Mouse (Mus musculus) embryonic facial prominence, embryonic 12.5 days (tissue): ENCODE data around the gene Tmem123. TPM values are rescaled to one million over a fixed set of nuclear protein-coding genes. Genes with fewer than 3 reads are reported as not detected.
A peak's percentile ranks its signal among the peaks of the same experiment; 100 is the strongest.

Experiments used
- ATAC-seq: fragments of 200-750 bp; cut with Nextera tagmentation; 2 replicates; pipeline ENCODE4 v1.8.0; 2017; ENCODE audit not compliant: insufficient number of reproducible peaks, insufficient read depth, low FRiP score, low TSS enrichment
- H3K27ac ChIP-seq: fragments of 300-500 bp; sonication (generic); 2 replicates; pipeline ENCODE4 v1.5.1; 2016; ENCODE audit warnings: mild to moderate bottlenecking
- H3K27me3 ChIP-seq: fragments of 300-500 bp; sonication (generic); 2 replicates; pipeline ENCODE4 v1.6.1; 2016; ENCODE audit warnings: mild to moderate bottlenecking, moderate library complexity
- H3K36me3 ChIP-seq: fragments of 300-500 bp; sonication (generic); 2 replicates; pipeline ENCODE4 v1.6.1; 2016; ENCODE audit warnings: mild to moderate bottlenecking
- H3K4me1 ChIP-seq: fragments of 300-500 bp; sonication (generic); 2 replicates; pipeline ENCODE4 v1.6.1; 2016
- H3K4me2 ChIP-seq: fragments of 300-500 bp; sonication (generic); replicated peaks from 2 replicates; pipeline ENCODE4 v1.6.1; 2016; ENCODE audit warnings: mild to moderate bottlenecking, moderate library complexity
- H3K4me3 ChIP-seq: fragments of 300-500 bp; sonication (generic); 2 replicates; pipeline ENCODE4 v1.5.1; 2016; ENCODE audit warnings: mild to moderate bottlenecking
- H3K9ac ChIP-seq: fragments of 300-500 bp; sonication (generic); 2 replicates; pipeline ENCODE4 v1.6.1; 2016; ENCODE audit warnings: mild to moderate bottlenecking, moderate library complexity
- H3K9me3 ChIP-seq: fragments of 300-500 bp; sonication (generic); 2 replicates; pipeline ENCODE4 v1.6.1; 2016; ENCODE audit warnings: mild to moderate bottlenecking, moderate library complexity
- WGBS: fragments of 180-500 bp; shearing (Covaris S2); methylation state at CpG from one replicate; pipeline ENCODE4 v1.1.7; 2016; 5-methylcytosine and 5-hydroxymethylcytosine counted together
- polyA plus RNA-seq: library from polyadenylated mRNA; unstranded; fragments of >200 nt; fragmentation: Nextera tagmentation; extraction: Ambion mirVana; gene quantifications from 2 replicates; pipeline ENCODE4 v1.2.1, GENCODE M21; 2016

Tmem123 gene
- polyA plus RNA-seq, 1 experiment from 2014 or later: 79.7 TPM

- H3K9ac ChIP-seq: no peak overlapping the region
- H3K4me3 ChIP-seq: no peak overlapping the region
- H3K4me1 ChIP-seq: peaks cover 4% of the 10 kb centered on the region
- no peak for ATAC-seq
- H3K27me3 ChIP-seq: no peaks in the 10 kb centered on the region
- 92% methylated on average over 11 of the region's 11 CpGs for WGBS
- H3K27ac ChIP-seq: no peak overlapping the region
- no peak overlapping the region for H3K4me2 ChIP-seq
- no peaks in the 10 kb centered on the region for H3K9me3 ChIP-seq
- H3K36me3 ChIP-seq: peaks cover 20% of the 10 kb centered on the region
Measured at GRCm38 (mm10) chr9:7790580-7791084, 26.8 kb downstream of the Tmem123 start.

DNA sequence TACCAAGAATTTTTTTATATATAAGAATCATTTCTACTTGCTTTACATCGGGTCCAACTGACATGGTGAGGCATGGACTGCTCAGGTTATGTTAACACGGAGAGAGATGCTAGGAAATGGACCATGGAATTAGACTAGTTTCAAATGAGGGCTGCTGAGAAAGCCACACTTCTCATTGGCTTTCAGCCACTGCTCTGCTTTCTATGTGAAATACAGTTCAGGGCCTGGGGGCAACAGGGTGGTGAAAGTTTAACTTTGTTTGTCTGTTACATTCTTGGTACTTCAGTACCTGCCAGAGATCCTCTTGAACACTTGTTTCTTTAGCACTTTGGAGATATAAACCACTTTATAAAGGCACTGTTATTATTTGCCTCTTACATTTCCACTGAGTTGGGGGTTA, 29.7 kb downstream of the Tmem123 start:
- no peak for ATAC-seq
- 97% methylated on average over 2 of the region's 2 CpGs for WGBS
- peaks cover 20% of the 10 kb centered on the region for H3K36me3 ChIP-seq
- H3K9ac ChIP-seq: no peak overlapping the region
- H3K27me3 ChIP-seq: no peaks in the 10 kb centered on the region
- H3K4me3 ChIP-seq: no peak overlapping the region
- no peak overlapping the region for H3K4me2 ChIP-seq
- H3K4me1 ChIP-seq: no peaks in the 10 kb centered on the region; the same call in 1 of the 2 replicates
- no peak overlapping the region for H3K27ac ChIP-seq
- no peaks in the 10 kb centered on the region for H3K9me3 ChIP-seq

GRCm38 (mm10) chr9:7795581-7795980, 31.7 kb downstream of the Tmem123 start:
- ATAC-seq: no peak
- H3K9ac ChIP-seq: no peak overlapping the region
- H3K27ac ChIP-seq: no peak overlapping the region
- no peaks in the 10 kb centered on the region for H3K9me3 ChIP-seq
- H3K27me3 ChIP-seq: no peaks in the 10 kb centered on the region
- H3K36me3 ChIP-seq: peaks cover 20% of the 10 kb centered on the region
- no peaks in the 10 kb centered on the region for H3K4me1 ChIP-seq
- no peak overlapping the region for H3K4me2 ChIP-seq
- no peak overlapping the region for H3K4me3 ChIP-seq

DNA sequence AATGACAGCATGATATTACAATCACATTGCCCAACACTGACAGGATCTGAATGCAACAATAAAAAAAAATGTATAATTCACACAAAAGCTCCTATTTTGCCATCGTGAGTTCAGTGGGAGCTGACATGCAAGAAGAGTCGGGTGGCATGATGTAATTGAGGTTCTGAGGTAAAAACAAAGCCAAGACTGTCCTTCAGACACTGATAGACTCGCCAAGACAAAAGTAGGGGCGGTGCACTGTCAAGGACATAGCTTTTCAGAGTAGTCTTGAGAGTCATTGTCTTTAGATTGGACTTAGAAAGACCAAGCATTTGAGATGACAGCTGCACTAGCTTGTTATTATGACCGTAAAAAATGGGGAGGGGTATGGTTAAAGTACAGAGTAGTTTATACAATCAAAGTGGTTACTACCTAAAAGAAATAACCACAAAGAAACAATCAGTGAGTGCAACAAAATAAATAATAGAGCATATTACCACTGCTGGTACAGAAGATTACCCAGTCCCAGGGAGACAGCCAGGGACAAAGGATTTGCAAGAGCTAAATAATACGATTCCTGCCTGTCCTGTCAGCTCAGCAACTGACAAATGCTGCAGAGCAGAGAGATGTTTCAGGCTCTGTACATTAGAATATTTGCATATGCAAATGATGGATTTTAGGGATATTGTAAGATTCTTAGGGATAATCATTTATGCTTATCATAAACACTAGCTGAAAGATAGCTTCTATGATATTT, 32.5 kb downstream of the Tmem123 start:
- no peak overlapping the region for H3K9ac ChIP-seq
- H3K4me3 ChIP-seq: no peak overlapping the region
- WGBS: 80% methylated on average over 6 of the region's 6 CpGs
- no peaks in the 10 kb centered on the region for H3K27me3 ChIP-seq
- H3K9me3 ChIP-seq: no peaks in the 10 kb centered on the region
- no peak for ATAC-seq
- H3K27ac ChIP-seq: no peak overlapping the region
- peaks cover 13% of the 10 kb centered on the region; the same call in 1 of the 2 replicates for H3K36me3 ChIP-seq
- H3K4me1 ChIP-seq: no peaks in the 10 kb centered on the region
- H3K4me2 ChIP-seq: no peak overlapping the region

- H3K27ac ChIP-seq: no peak overlapping the region
- H3K4me2 ChIP-seq: no peak overlapping the region
- no peaks in the 10 kb centered on the region for H3K4me1 ChIP-seq
- ATAC-seq: no peak
- H3K4me3 ChIP-seq: no peak overlapping the region
- whole genome bisulfite sequencing: 81% methylated on average over 2 of the region's 2 CpGs
- H3K36me3 ChIP-seq: 0 out of 2 replicates have a peak, but pooled peaks cover 7% of the 10 kb centered on the region
- H3K9ac ChIP-seq: no peak overlapping the region
- H3K27me3 ChIP-seq: no peaks in the 10 kb centered on the region
- H3K9me3 ChIP-seq: no peaks in the 10 kb centered on the region
Measured at GRCm38 (mm10) chr9:7797542-7797941, 33.7 kb downstream of the Tmem123 start.

DNA sequence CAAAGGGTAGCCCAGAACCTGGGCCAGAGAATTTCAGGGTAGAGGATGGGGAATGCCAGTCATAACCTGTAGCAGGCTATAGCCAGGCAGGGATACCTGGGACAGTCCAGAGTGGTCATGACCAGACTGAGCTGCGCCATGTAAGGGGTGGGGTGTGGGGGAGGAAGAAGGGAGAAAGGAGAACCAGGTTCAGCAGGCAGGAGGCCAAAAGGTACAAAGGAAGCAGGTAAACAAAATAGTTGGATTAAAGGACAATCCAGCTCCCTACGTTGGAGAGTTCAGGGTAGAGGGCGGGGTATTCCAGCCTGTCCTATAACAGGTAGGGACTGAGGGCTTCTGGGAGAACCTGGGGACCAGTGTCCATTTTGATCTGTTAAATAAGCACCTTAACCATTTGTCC, 34.7 kb downstream of the Tmem123 start:
- Histone ChIP-seq H3K36me3 (0 out of 2 replicates have a peak, but pooled peaks cover 4% of the 10 kb centered on the region), H3K9me3 (no peaks in the 10 kb centered on the region), H3K4me2 (no peak overlapping the region), H3K4me1 (no peaks in the 10 kb centered on the region), H3K9ac (no peak overlapping the region), H3K27ac (no peak overlapping the region), H3K27me3 (no peaks in the 10 kb centered on the region), H3K4me3 (no peak overlapping the region)
- 0 out of 2 replicates have a peak, but pooled peaks have one; percentile 41 for ATAC-seq
- 93% methylated on average over 3 of the region's 3 CpGs for WGBS

DNA sequence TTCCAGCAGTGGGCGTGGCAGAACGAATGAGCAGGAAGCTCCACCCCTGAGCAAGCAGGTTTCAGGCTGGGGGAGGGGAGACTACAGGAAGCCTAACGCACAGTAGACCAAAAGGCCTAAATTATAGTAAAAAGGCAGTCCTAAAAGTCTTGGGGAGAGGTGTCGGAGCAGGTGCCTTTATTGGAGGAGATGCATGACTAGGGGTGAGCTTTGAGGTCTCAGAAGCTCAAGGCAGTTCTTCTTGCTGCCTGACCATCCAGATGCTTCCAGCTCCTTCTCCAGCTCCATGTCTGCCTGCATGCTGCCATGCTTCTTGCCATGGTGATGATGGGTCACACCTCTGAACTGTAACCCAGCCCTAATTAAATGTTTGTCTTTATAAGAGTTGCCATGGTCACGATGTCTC, 41.3 kb downstream of the Tmem123 start:
- Histone ChIP-seq H3K36me3 (no peaks in the 10 kb centered on the region), H3K4me3 (no peak overlapping the region), H3K27me3 (no peaks in the 10 kb centered on the region), H3K27ac (no peak overlapping the region), H3K4me2 (no peak overlapping the region), H3K9me3 (no peaks in the 10 kb centered on the region), H3K4me1 (no peaks in the 10 kb centered on the region), H3K9ac (no peak overlapping the region)
- WGBS: 64% methylated on average over 5 of the region's 5 CpGs
- ATAC-seq: no peak

GRCm38 (mm10) chr9:7822758-7823157, 58.9 kb downstream of the Tmem123 start:
- 80% methylated on average over 3 of the region's 3 CpGs for WGBS
- H3K4me1 ChIP-seq: no peaks in the 10 kb centered on the region
- no peak overlapping the region for H3K9ac ChIP-seq
- no peaks in the 10 kb centered on the region for H3K9me3 ChIP-seq
- H3K4me2 ChIP-seq: no peak overlapping the region
- no peak for ATAC-seq
- H3K4me3 ChIP-seq: no peak overlapping the region
- H3K27me3 ChIP-seq: no peaks in the 10 kb centered on the region
- H3K36me3 ChIP-seq: peaks cover 44% of the 10 kb centered on the region
- no peak overlapping the region for H3K27ac ChIP-seq

GRCm38 (mm10) chr9:7824916-7825315, 61.1 kb downstream of the Tmem123 start:
- Histone ChIP-seq H3K4me3 (no peak overlapping the region), H3K36me3 (peaks cover 29% of the 10 kb centered on the region), H3K4me2 (no peak overlapping the region), H3K9me3 (no peaks in the 10 kb centered on the region), H3K27me3 (no peaks in the 10 kb centered on the region), H3K4me1 (0 out of 2 replicates have a peak, but pooled peaks cover 3% of the 10 kb centered on the region), H3K27ac (no peak overlapping the region), H3K9ac (no peak overlapping the region)
- 90% methylated on average over 5 of the region's 5 CpGs for WGBS
- no peak for ATAC-seq

- no peak overlapping the region for H3K9ac ChIP-seq
- peaks cover 12% of the 10 kb centered on the region; the same call in 1 of the 2 replicates for H3K4me1 ChIP-seq
- H3K9me3 ChIP-seq: no peaks in the 10 kb centered on the region
- H3K36me3 ChIP-seq: peaks cover 19% of the 10 kb centered on the region
- WGBS: 95% methylated on average over 4 of the region's 4 CpGs
- H3K4me2 ChIP-seq: no peak overlapping the region
- no peak overlapping the region for H3K4me3 ChIP-seq
- no peak overlapping the region for H3K27ac ChIP-seq
- no peak for ATAC-seq
- H3K27me3 ChIP-seq: no peaks in the 10 kb centered on the region
Measured at GRCm38 (mm10) chr9:7828706-7829105, 64.9 kb downstream of the Tmem123 start.

DNA sequence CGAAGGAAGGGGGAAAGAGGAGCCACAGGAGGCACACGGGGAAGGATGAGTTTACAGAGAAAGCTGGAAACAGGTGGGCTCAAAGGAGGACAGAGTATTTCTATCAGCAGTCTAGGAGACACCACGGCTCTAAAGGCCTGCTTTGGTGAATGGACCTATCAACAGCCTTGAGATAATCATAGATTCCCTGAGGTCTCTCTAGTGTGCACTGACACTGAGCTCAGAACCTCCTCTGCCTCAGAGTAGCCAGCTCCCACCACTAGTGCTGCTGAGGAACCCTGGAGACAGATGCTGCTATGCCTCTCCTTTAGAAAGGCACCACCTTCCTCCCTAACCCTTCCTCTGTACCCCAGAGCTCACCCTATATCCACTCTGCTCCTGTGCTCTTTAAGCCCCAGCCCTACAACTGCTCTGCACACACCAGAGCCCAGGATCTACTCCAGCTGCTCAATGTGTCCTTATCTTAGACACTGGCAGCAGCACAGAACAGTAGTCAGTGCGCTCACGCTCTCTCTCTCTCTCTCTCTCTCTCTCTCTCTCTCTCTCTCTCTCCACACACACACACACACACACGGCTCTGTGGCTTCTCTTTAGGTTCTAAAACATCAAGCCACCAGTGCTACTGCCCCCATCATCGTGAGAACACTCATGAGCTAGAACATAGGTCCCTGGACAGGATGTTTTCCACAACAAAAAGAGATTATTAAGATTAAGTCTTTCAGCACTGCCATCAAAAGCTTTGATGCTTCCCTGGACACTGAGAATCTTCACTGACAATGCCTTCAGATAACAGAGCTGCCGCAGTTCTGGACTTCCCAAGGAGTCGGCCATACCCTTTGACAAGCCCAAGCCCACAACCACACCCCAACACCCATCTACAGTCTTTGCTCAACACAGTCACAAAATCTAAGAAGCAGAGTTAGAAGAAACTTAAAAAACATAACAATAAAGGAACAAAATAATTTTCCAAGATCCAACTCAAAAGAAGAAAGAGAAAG, 66.0 kb downstream of the Tmem123 start:
- H3K36me3 ChIP-seq: peaks cover 24% of the 10 kb centered on the region; the same call in 1 of the 2 replicates

More for the DNA sequence above, 66.0 kb downstream of the Tmem123 start:
- WGBS: 88% methylated on average over 9 of the region's 9 CpGs
- Histone ChIP-seq H3K27me3 (no peaks in the 10 kb centered on the region), H3K9ac (no peak overlapping the region), H3K9me3 (no peaks in the 10 kb centered on the region), H3K27ac (no peak overlapping the region), H3K4me3 (no peak overlapping the region), H3K4me2 (no peak overlapping the region), H3K4me1 (peaks cover 16% of the 10 kb centered on the region; the same call in 1 of the 2 replicates)
- no peak for ATAC-seq
